1 mouse cellular context compared by ENCODE assay signal in the genomic region with DNA sequence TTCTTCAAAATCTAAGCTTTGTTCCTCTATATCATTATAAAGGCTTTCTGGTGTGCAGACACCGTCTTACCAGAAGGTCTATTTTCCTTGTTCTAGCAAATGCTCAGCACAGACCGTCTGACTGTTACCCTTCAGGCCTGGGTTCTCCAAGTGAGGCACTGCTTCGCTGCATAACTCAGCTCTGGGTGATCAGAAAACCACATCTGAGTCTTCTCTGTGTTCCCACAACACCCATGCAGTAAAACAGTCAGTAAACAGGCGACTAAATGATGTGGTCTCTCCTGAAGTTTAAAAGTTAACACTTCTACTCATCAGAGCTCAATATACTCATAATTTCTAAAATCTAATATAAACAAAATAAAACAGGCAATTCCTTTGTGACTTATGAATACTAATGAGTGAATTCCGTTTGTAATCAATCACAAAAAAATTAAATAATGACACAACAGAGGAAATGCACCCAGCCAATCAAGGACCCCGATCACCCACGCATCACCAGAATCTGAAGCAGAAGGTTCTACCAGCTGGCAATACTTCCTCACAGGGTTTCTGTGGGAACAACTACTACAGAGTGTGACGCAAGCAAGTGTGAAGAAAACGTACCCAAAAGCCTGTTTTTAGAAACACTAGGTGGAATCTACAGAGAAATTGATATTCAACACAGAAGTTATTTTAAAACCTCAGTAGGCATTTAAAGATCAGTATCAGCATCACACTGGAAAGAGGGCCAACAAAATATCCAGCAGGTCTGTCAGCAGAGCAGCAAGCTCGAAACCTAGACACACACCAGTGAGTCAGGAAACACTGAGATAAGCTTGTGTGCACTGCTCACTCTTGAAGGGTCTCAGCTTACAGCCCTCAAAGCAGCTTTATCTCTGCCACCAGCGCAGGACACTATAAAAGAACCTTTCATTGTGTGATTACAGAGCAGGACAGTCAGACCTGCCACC.
A peak's percentile ranks its signal among the peaks of the same experiment; 100 is the strongest.
TF ChIP-seq lines count a peak whose summit lies in the region.

No protein-coding gene starts in this region.

TF ChIP-seq in MEL, 35 proteins besides CTCF, POLR2A, EP300 and RAD21:
- TF ChIP-seq CHD1 (IDR thresholded peaks at IDR 0.05; ENCODE audit: low read depth, low read length) (no peak), MAZ (IDR thresholded peaks at IDR 0.05; ENCODE audit: low read depth, low read length) (no peak), SIN3A (IDR thresholded peaks at IDR 0.05; ENCODE audit: low read length) (peak; percentile 82), USF2 (IDR thresholded peaks at IDR 0.05; ENCODE audit: borderline replicate concordance in 1 of 2, insufficient read depth in 1 of 2, low read depth in 1 of 2, low read length in 2 of 2) (no peak), POLR2AphosphoS5 (IDR thresholded peaks at IDR 0.05; ENCODE audit: borderline replicate concordance, low read depth, low read length) (no peak), TAL1 (IDR thresholded peaks at IDR 0.05; ENCODE audit: low read length) (peak; percentile 79), UBTF (IDR thresholded peaks at IDR 0.05; ENCODE audit: borderline replicate concordance, insufficient read depth, low read depth, low read length) (no peak), KAT2A (conservative IDR thresholded peaks at IDR 0.05; ENCODE audit: low read depth, low read length) (no peak), BHLHE40 (IDR thresholded peaks at IDR 0.05; ENCODE audit: borderline replicate concordance, low read depth, low read length) (peak; percentile 19; the same call in 1 of the 2 replicates), ETS1 (IDR thresholded peaks at IDR 0.05; ENCODE audit: low read depth, low read length) (peak; percentile 80; the same call in 1 of the 2 replicates), JUND (IDR thresholded peaks at IDR 0.05; ENCODE audit: low read depth, low read length) (no peak), TBP (IDR thresholded peaks at IDR 0.05; ENCODE audit: low read depth, low read length) (peak; percentile 57), USF1 (IDR thresholded peaks at IDR 0.05; ENCODE audit: low read depth, low read length) (no peak), TCF12 (IDR thresholded peaks at IDR 0.05; ENCODE audit: low read depth, low read length) (peak; percentile 84), GATA1 (IDR thresholded peaks at IDR 0.05; ENCODE audit: low read depth, low read length) (peak; percentile 88), RCOR1 (IDR thresholded peaks at IDR 0.05; ENCODE audit: low read depth, low read length) (peak; percentile 81), MEF2A (IDR thresholded peaks at IDR 0.05; ENCODE audit: extremely low read depth, insufficient replicate concordance, low read depth, low read length, poor library complexity, severe bottlenecking) (peak; percentile 69; the same call in 1 of the 2 replicates)
